Mouse (Mus musculus): ENCODE measurements around the gene Cldnd1. TPM values are rescaled to one million over a fixed set of nuclear protein-coding genes. Genes with fewer than 3 reads are reported as not detected.

Cldnd1 gene
- total RNA-seq, 2 experiments from 2014 or later, result 6.2 to 8.6 TPM

Other genes with a start within 250 kb of the Cldnd1 start
- 95.3 and 151 TPM in 2 replicates for gene St3gal6, start 203.7 kb upstream of the Cldnd1 start, total RNA-seq (2015; ENCODE audit: low replicate concordance)
- gene St3gal6, start 203.7 kb upstream of the Cldnd1 start, total RNA-seq (2017; ENCODE audit: low replicate concordance), result 155 and 194 TPM in 2 replicates
- gene Gm813, start 110.9 kb upstream of the Cldnd1 start, total RNA-seq (2015; ENCODE audit: low replicate concordance), result not detected in 2 replicates
- not detected in 2 replicates for gene Gm813, start 110.9 kb upstream of the Cldnd1 start, total RNA-seq (2017; ENCODE audit: low replicate concordance)
- gene E330017A01Rik, start 89.2 kb upstream of the Cldnd1 start, total RNA-seq (2015; ENCODE audit: low replicate concordance), result not detected in 2 replicates
- not detected in 2 replicates for gene E330017A01Rik, start 89.2 kb upstream of the Cldnd1 start, total RNA-seq (2017; ENCODE audit: low replicate concordance)
- gene Cpox, start 57.6 kb upstream of the Cldnd1 start, total RNA-seq (2015; ENCODE audit: low replicate concordance), result 410 and 442 TPM in 2 replicates
- 412 and 476 TPM in 2 replicates for gene Cpox, start 57.6 kb upstream of the Cldnd1 start, total RNA-seq (2017; ENCODE audit: low replicate concordance)
- gene Gpr15, start 8.8 kb upstream of the Cldnd1 start, total RNA-seq (2015; ENCODE audit: low replicate concordance), result not detected in 2 replicates
- not detected in 2 replicates for gene Gpr15, start 8.8 kb upstream of the Cldnd1 start, total RNA-seq (2017; ENCODE audit: low replicate concordance)
- gene Olfr172, start 35.3 kb downstream of the Cldnd1 start, total RNA-seq (2015; ENCODE audit: low replicate concordance), result not detected in 2 replicates
- not detected in 2 replicates for gene Olfr172, start 35.3 kb downstream of the Cldnd1 start, total RNA-seq (2017; ENCODE audit: low replicate concordance)
- not detected in 2 replicates for gene Olfr173, start 72.4 kb downstream of the Cldnd1 start, total RNA-seq (2015; ENCODE audit: low replicate concordance)
- gene Olfr173, start 72.4 kb downstream of the Cldnd1 start, total RNA-seq (2017; ENCODE audit: low replicate concordance), result not detected in 2 replicates
- gene Olfr175-ps1, start 98.9 kb downstream of the Cldnd1 start, total RNA-seq (2015; ENCODE audit: low replicate concordance), result not detected in 2 replicates
- not detected in 2 replicates for gene Olfr175-ps1, start 98.9 kb downstream of the Cldnd1 start, total RNA-seq (2017; ENCODE audit: low replicate concordance)
- not detected in 2 replicates for gene Olfr177, start 146.9 kb downstream of the Cldnd1 start, total RNA-seq (2015; ENCODE audit: low replicate concordance)
- gene Olfr177, start 146.9 kb downstream of the Cldnd1 start, total RNA-seq (2017; ENCODE audit: low replicate concordance), result not detected in 2 replicates
- gene Olfr178, start 164.2 kb downstream of the Cldnd1 start, total RNA-seq (2015; ENCODE audit: low replicate concordance), result not detected in 2 replicates
- gene Olfr178, start 164.2 kb downstream of the Cldnd1 start, total RNA-seq (2017; ENCODE audit: low replicate concordance), result not detected in 2 replicates
- gene Olfr181, start 200.8 kb downstream of the Cldnd1 start, total RNA-seq (2015; ENCODE audit: low replicate concordance), result not detected in 2 replicates
- gene Olfr181, start 200.8 kb downstream of the Cldnd1 start, total RNA-seq (2017; ENCODE audit: low replicate concordance), result not detected in 2 replicates
- gene Olfr180, start 201.5 kb downstream of the Cldnd1 start, total RNA-seq (2015; ENCODE audit: low replicate concordance), result not detected in 2 replicates
- not detected in 2 replicates for gene Olfr180, start 201.5 kb downstream of the Cldnd1 start, total RNA-seq (2017; ENCODE audit: low replicate concordance)